19 mouse cellular contexts compared by ENCODE assay signal in the genomic region with DNA sequence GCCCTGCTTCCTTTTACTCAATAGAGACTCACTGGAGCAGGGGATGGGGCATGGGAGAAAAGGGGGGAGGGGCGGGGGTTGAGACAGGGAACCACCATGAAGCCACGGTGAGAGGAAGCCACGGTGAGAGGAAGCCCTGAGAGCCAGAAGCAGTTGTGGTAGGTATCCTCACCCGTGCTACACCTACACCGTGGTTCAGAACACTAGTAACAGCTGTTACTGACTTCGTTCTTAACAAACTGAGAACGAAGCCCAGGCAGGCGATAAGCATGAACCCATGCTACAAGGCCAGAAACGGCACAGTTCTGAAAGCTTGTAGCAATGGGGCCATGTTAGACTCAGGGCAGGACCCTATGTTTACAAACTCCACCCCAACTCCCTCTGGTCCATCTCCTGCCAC. TPM values are rescaled to one million over a fixed set of nuclear protein-coding genes. Genes with fewer than 3 reads are reported as not detected.
DNase-seq lines count a peak whose midpoint lies in the region; ATAC-seq and TF ChIP-seq lines count a peak whose summit lies in the region.
"Had no signal": no experiment of that assay in that cellular context is flagged by ENCODE, and none has a peak within 500 bp of the region (broad histone marks: within the 10 kb centered on the region; RNA-seq: fewer than 3 reads in every experiment).

No protein-coding gene starts in this region.

- H3K9me3 ChIP-seq in embryonic facial prominence, embryonic 12.5 days, result no peaks in the 10 kb centered on the region
- no peaks in the 10 kb centered on the region for H3K9me3 ChIP-seq in embryonic facial prominence, embryonic 10.5 days
- H3K9me3 ChIP-seq in intestine, embryonic 14.5 days (ENCODE audit: control insufficient read depth, low read length), result no peaks in the 10 kb centered on the region
- no peaks in the 10 kb centered on the region for H3K9me3 ChIP-seq in intestine, postnatal 0 days (ENCODE audit: control insufficient read depth)
- no peaks in the 10 kb centered on the region for H3K9me3 ChIP-seq in stomach, embryonic 14.5 days (ENCODE audit: control insufficient read depth, low read depth, low read length)
- no peaks in the 10 kb centered on the region for H3K9me3 ChIP-seq in stomach, postnatal 0 days (ENCODE audit: control insufficient read depth, low read length)
- no peaks in the 10 kb centered on the region for H3K9me3 ChIP-seq in forebrain, embryonic 14.5 days (replicated peaks; ENCODE audit: control insufficient read depth, low read length)
- H3K9me3 ChIP-seq: forebrain, embryonic 15.5 days; midbrain, embryonic 15.5 days had no signal

- H3K27ac ChIP-seq in embryonic facial prominence, embryonic 12.5 days, result peak overlapping the region; percentile 1; the same call in 1 of the 2 replicates
- no peak overlapping the region for H3K27ac ChIP-seq in embryonic facial prominence, embryonic 10.5 days (replicated peaks)
- 0 out of 2 replicates have a peak overlapping the region, but pooled peaks have one; percentile 51 for H3K27ac ChIP-seq in intestine, embryonic 14.5 days (ENCODE audit: low read depth)
- H3K27ac ChIP-seq in intestine, postnatal 0 days (ENCODE audit: low read depth, low read length), result no peak overlapping the region
- peak overlapping the region; percentile 74; the same call in 1 of the 2 replicates for H3K27ac ChIP-seq in stomach, embryonic 14.5 days (ENCODE audit: low read length)
- no peak overlapping the region; the same call in 1 of the 2 replicates for H3K27ac ChIP-seq in stomach, postnatal 0 days (replicated peaks)
- no peak overlapping the region for H3K27ac ChIP-seq in forebrain, embryonic 14.5 days (ENCODE audit: low read depth, low read length)
- H3K27ac ChIP-seq: forebrain, embryonic 15.5 days; left cerebral cortex, adult 2 months; midbrain, embryonic 15.5 days had no signal

- no peak overlapping the region for H3K4me2 ChIP-seq in embryonic facial prominence, embryonic 12.5 days (replicated peaks)
- H3K4me2 ChIP-seq in intestine, embryonic 14.5 days (ENCODE audit: low read length), result no peak overlapping the region
- H3K4me2 ChIP-seq in intestine, postnatal 0 days (replicated peaks; ENCODE audit: low read depth), result no peak overlapping the region
- H3K4me2 ChIP-seq in stomach, embryonic 14.5 days (replicated peaks; ENCODE audit: low read depth, low read length), result no peak overlapping the region
- H3K4me2 ChIP-seq in stomach, postnatal 0 days (replicated peaks; ENCODE audit: low read depth), result no peak overlapping the region
- no peak overlapping the region for H3K4me2 ChIP-seq in forebrain, embryonic 14.5 days (ENCODE audit: low read length)
- H3K4me2 ChIP-seq: forebrain, embryonic 15.5 days; midbrain, embryonic 15.5 days had no signal

- no peak overlapping the region for H3K9ac ChIP-seq in embryonic facial prominence, embryonic 12.5 days
- H3K9ac ChIP-seq in intestine, embryonic 14.5 days (ENCODE audit: low read length), result no peak overlapping the region
- no peak overlapping the region for H3K9ac ChIP-seq in intestine, postnatal 0 days (ENCODE audit: low read depth, low read length)
- no peak overlapping the region for H3K9ac ChIP-seq in stomach, embryonic 14.5 days (replicated peaks; ENCODE audit: low read depth, low read length)
- H3K9ac ChIP-seq in stomach, postnatal 0 days (ENCODE audit: low read length), result no peak overlapping the region
- H3K9ac ChIP-seq in forebrain, embryonic 14.5 days (ENCODE audit: low read length), result no peak overlapping the region
- H3K9ac ChIP-seq: forebrain, embryonic 15.5 days; midbrain, embryonic 15.5 days had no signal

- no peak for TF ChIP-seq EP300 in stomach, postnatal 0 days (optimal IDR thresholded peaks at IDR 0.05)

- H3K36me3 ChIP-seq in embryonic facial prominence, embryonic 12.5 days, result no peaks in the 10 kb centered on the region; the same call in 1 of the 2 replicates
- peaks cover 20% of the 10 kb centered on the region; the same call in 1 of the 2 replicates for H3K36me3 ChIP-seq in embryonic facial prominence, embryonic 10.5 days (replicated peaks)
- H3K36me3 ChIP-seq in intestine, embryonic 14.5 days (ENCODE audit: control insufficient read depth, insufficient read depth, low read length), result no peaks in the 10 kb centered on the region
- H3K36me3 ChIP-seq in intestine, postnatal 0 days (ENCODE audit: control insufficient read depth, insufficient read depth), result no peaks in the 10 kb centered on the region
- no peaks in the 10 kb centered on the region for H3K36me3 ChIP-seq in stomach, embryonic 14.5 days (ENCODE audit: control insufficient read depth, insufficient read depth, low read length)
- H3K36me3 ChIP-seq in stomach, postnatal 0 days (ENCODE audit: control insufficient read depth, insufficient read depth, low read length), result no peaks in the 10 kb centered on the region
- H3K36me3 ChIP-seq in forebrain, embryonic 14.5 days (ENCODE audit: control insufficient read depth, insufficient read depth, low read length), result no peaks in the 10 kb centered on the region
- H3K36me3 ChIP-seq: forebrain, embryonic 15.5 days; G1E; midbrain, embryonic 15.5 days had no signal

- TF ChIP-seq CTCF in intestine, postnatal 0 days (IDR thresholded peaks at IDR 0.05; ENCODE audit: low read depth), result no peak
- TF ChIP-seq CTCF in stomach, postnatal 0 days (IDR thresholded peaks at IDR 0.05; ENCODE audit: low read depth), result no peak

- ATAC-seq in embryonic facial prominence, embryonic 12.5 days (ENCODE audit: insufficient number of reproducible peaks, insufficient read depth, low FRiP score, low TSS enrichment), result no peak
- no peak for ATAC-seq in intestine, embryonic 14.5 days (replicated peaks; ENCODE audit: low FRiP score, low TSS enrichment, low read depth)
- no peak for ATAC-seq in intestine, postnatal 0 days
- no peak for ATAC-seq in stomach, embryonic 14.5 days (ENCODE audit: insufficient number of reproducible peaks, insufficient read depth, low FRiP score, low read depth)
- ATAC-seq in stomach, postnatal 0 days (ENCODE audit: low FRiP score, low TSS enrichment), result no peak
- ATAC-seq in forebrain, embryonic 14.5 days, result no peak
- ATAC-seq: CD4-positive, CD25-positive, alpha-beta regulatory T cell, adult 4 months; forebrain, embryonic 15.5 days; inflammation-experienced regulatory T-cells, adult 6 months; midbrain, embryonic 15.5 days had no signal

- WGBS in embryonic facial prominence, embryonic 12.5 days, result 85% methylated on average over 9 of the region's 9 CpGs
- 89% methylated on average over 9 of the region's 9 CpGs for WGBS in embryonic facial prominence, embryonic 10.5 days
- WGBS in intestine, embryonic 14.5 days, result 87% methylated on average over 9 of the region's 9 CpGs
- 87% methylated on average over 9 of the region's 9 CpGs for WGBS in intestine, postnatal 0 days
- WGBS in stomach, embryonic 14.5 days, result 86% methylated on average over 9 of the region's 9 CpGs
- 83% methylated on average over 9 of the region's 9 CpGs for WGBS in stomach, postnatal 0 days
- WGBS in forebrain, embryonic 14.5 days, result 86% methylated on average over 9 of the region's 9 CpGs

- H3K4me1 ChIP-seq in embryonic facial prominence, embryonic 12.5 days, result peaks cover 30% of the 10 kb centered on the region; the same call in 1 of the 2 replicates
- H3K4me1 ChIP-seq in embryonic facial prominence, embryonic 10.5 days, result peaks cover under 1% of the 10 kb centered on the region
- H3K4me1 ChIP-seq in intestine, embryonic 14.5 days (replicated peaks; ENCODE audit: control insufficient read depth, insufficient read depth, low read length), result peaks cover 14% of the 10 kb centered on the region
- no peaks in the 10 kb centered on the region for H3K4me1 ChIP-seq in intestine, postnatal 0 days (replicated peaks; ENCODE audit: control insufficient read depth, insufficient read depth, low read length)
- H3K4me1 ChIP-seq in stomach, embryonic 14.5 days (ENCODE audit: control insufficient read depth, insufficient read depth, low read length), result peaks cover 16% of the 10 kb centered on the region
- 0 out of 2 replicates have a peak, but pooled peaks cover 3% of the 10 kb centered on the region for H3K4me1 ChIP-seq in stomach, postnatal 0 days (replicated peaks; ENCODE audit: control insufficient read depth, insufficient read depth)
- H3K4me1 ChIP-seq in forebrain, embryonic 14.5 days (ENCODE audit: control insufficient read depth, insufficient read depth, low read length), result no peaks in the 10 kb centered on the region
- H3K4me1 ChIP-seq: megakaryocyte, embryonic 14.5 days; midbrain, embryonic 15.5 days had no signal

- H3K27me3 ChIP-seq in embryonic facial prominence, embryonic 12.5 days, result no peaks in the 10 kb centered on the region
- H3K27me3 ChIP-seq in embryonic facial prominence, embryonic 10.5 days (replicated peaks; ENCODE audit: low read depth, poor library complexity, severe bottlenecking), result no peaks in the 10 kb centered on the region
- no peaks in the 10 kb centered on the region for H3K27me3 ChIP-seq in intestine, embryonic 14.5 days (replicated peaks; ENCODE audit: control insufficient read depth, insufficient read depth, low read length)
- no peaks in the 10 kb centered on the region for H3K27me3 ChIP-seq in intestine, postnatal 0 days (replicated peaks; ENCODE audit: control insufficient read depth, insufficient read depth, low read length)
- no peaks in the 10 kb centered on the region for H3K27me3 ChIP-seq in stomach, embryonic 14.5 days (ENCODE audit: control insufficient read depth, insufficient read depth, low read length)
- H3K27me3 ChIP-seq in stomach, postnatal 0 days (ENCODE audit: control insufficient read depth, insufficient read depth, low read length), result no peaks in the 10 kb centered on the region
- no peaks in the 10 kb centered on the region for H3K27me3 ChIP-seq in forebrain, embryonic 14.5 days (replicated peaks; ENCODE audit: control insufficient read depth, insufficient read depth, low read length)
- H3K27me3 ChIP-seq: forebrain, embryonic 15.5 days; midbrain, embryonic 15.5 days had no signal

- DNase-seq in embryonic facial prominence, embryonic 10.5 days (ENCODE audit: low spot score), result no peak
- no peak for DNase-seq in intestine, embryonic 14.5 days (ENCODE audit: low spot score)
- no peak for DNase-seq in stomach, postnatal 0 days (ENCODE audit: low spot score)
- DNase-seq in forebrain, embryonic 14.5 days (ENCODE audit: low spot score), result no peak
- DNase-seq in right cerebral cortex, adult 18-20 months, result no peak
- DNase-seq: adrenal gland, postnatal 36 days; cerebellum, adult 8-10 months; retina, postnatal 1 day had no signal

- H3K4me3 ChIP-seq in embryonic facial prominence, embryonic 12.5 days, result no peak overlapping the region
- H3K4me3 ChIP-seq in embryonic facial prominence, embryonic 10.5 days, result no peak overlapping the region
- no peak overlapping the region for H3K4me3 ChIP-seq in intestine, embryonic 14.5 days (ENCODE audit: low read depth, low read length)
- H3K4me3 ChIP-seq in intestine, postnatal 0 days (ENCODE audit: low read depth, low read length), result no peak overlapping the region
- H3K4me3 ChIP-seq in stomach, embryonic 14.5 days (ENCODE audit: low read depth, low read length), result no peak overlapping the region
- H3K4me3 ChIP-seq in stomach, postnatal 0 days (ENCODE audit: low read depth, low read length), result no peak overlapping the region
- no peak overlapping the region for H3K4me3 ChIP-seq in forebrain, embryonic 14.5 days (ENCODE audit: low read depth, low read length)
- H3K4me3 ChIP-seq: erythroblast, embryonic 14.5 days; forebrain, embryonic 15.5 days; left cerebral cortex, adult 2 months; megakaryocyte, embryonic 14.5 days; midbrain, embryonic 15.5 days had no signal

RNA-seq across cellular contexts. Expression of a gene that starts 9.6 kb away (rescaled TPM):
- 73.6 and 78.6 TPM in 2 replicates for polyA plus RNA-seq in embryonic facial prominence, embryonic 12.5 days (2016; fragmentation: Nextera tagmentation; extraction: Ambion mirVana)
- 16.6 and 25.6 TPM in 2 replicates for polyA plus RNA-seq in embryonic facial prominence, embryonic 10.5 days (2016; fragmentation: Nextera tagmentation; extraction: Ambion mirVana)
- 21.5 and 26.2 TPM in 2 replicates for polyA plus RNA-seq in intestine, embryonic 14.5 days (2014; fragmentation: Nextera tagmentation; extraction: Ambion mirVana)
- polyA plus RNA-seq in intestine, postnatal 0 days (2015; fragmentation: Nextera tagmentation; extraction: Ambion mirVana), result 7.1 and 7.7 TPM in 2 replicates
- 37.4 and 39.4 TPM in 2 replicates for polyA plus RNA-seq in stomach, embryonic 14.5 days (2014; fragmentation: Nextera tagmentation; extraction: Ambion mirVana)
- polyA plus RNA-seq in stomach, postnatal 0 days (2015; fragmentation: Nextera tagmentation; extraction: Ambion mirVana), result 10.3 and 11.0 TPM in 2 replicates
- 12.4 and 14.4 TPM in 2 replicates for polyA plus RNA-seq in forebrain, embryonic 14.5 days (2014; fragmentation: Nextera tagmentation; extraction: Ambion mirVana)
- polyA plus RNA-seq: erythroblast, embryonic 14.5 days had no signal

RNA-seq across cellular contexts. Expression of a gene that starts 52.9 kb away (rescaled TPM):
- polyA plus RNA-seq in embryonic facial prominence, embryonic 12.5 days (2016; fragmentation: Nextera tagmentation; extraction: Ambion mirVana), result 66.4 and 72.4 TPM in 2 replicates
- polyA plus RNA-seq in embryonic facial prominence, embryonic 10.5 days (2016; fragmentation: Nextera tagmentation; extraction: Ambion mirVana), result 94.0 and 95.4 TPM in 2 replicates
- 76.4 and 85.1 TPM in 2 replicates for polyA plus RNA-seq in intestine, embryonic 14.5 days (2014; fragmentation: Nextera tagmentation; extraction: Ambion mirVana)
- polyA plus RNA-seq in intestine, postnatal 0 days (2015; fragmentation: Nextera tagmentation; extraction: Ambion mirVana), result 21.9 and 23.0 TPM in 2 replicates
- 62.9 and 66.1 TPM in 2 replicates for polyA plus RNA-seq in stomach, embryonic 14.5 days (2014; fragmentation: Nextera tagmentation; extraction: Ambion mirVana)
- 32.3 and 33.1 TPM in 2 replicates for polyA plus RNA-seq in stomach, postnatal 0 days (2015; fragmentation: Nextera tagmentation; extraction: Ambion mirVana)
- polyA plus RNA-seq in forebrain, embryonic 14.5 days (2014; fragmentation: Nextera tagmentation; extraction: Ambion mirVana), result 35.6 and 40.4 TPM in 2 replicates

Comparison
In these comparisons a context has a peak if more than half of its experiments do, and no peak if none do; other contexts are left out.
1. H3K27ac ChIP-seq: peak in embryonic facial prominence, embryonic 12.5 days (single experiment), intestine, embryonic 14.5 days (single experiment) and stomach, embryonic 14.5 days (single experiment); none in embryonic facial prominence, embryonic 10.5 days (single experiment), intestine, postnatal 0 days (single experiment), stomach, postnatal 0 days (single experiment) and forebrain, embryonic 14.5 days (single experiment).